Mouse (Mus musculus) G1E (cell line): ENCODE measurements around the gene Tmcc3. TPM values are rescaled to one million over a fixed set of nuclear protein-coding genes. Genes with fewer than 3 reads are reported as not detected.
A peak's percentile ranks its signal among the peaks of the same experiment; 100 is the strongest.
"Not testable (repeated sequence)": the region's sequence is repeated elsewhere in the genome, so short reads cannot be mapped to it uniquely, and the experiment has no call there.

Source experiments
- ATAC-seq: 2 replicates; pipeline ENCODE4 v1.8.0; 2016; ENCODE audit warnings: mild to moderate bottlenecking; ENCODE audit not compliant: insufficient number of reproducible peaks, poor library complexity, low FRiP score, severe bottlenecking; ENCODE audit errors: extremely low read depth
- DNase-seq: peaks from one replicate; pipeline ENCODE4 v3.0.0; 2012; ENCODE audit warnings: low spot score
- H3K27me3 ChIP-seq: 2 replicates; pipeline ENCODE4 v1.6.1; 2012; ENCODE audit warnings: mild to moderate bottlenecking, low read length, inconsistent platforms; ENCODE audit not compliant: insufficient read depth
- H3K36me3 ChIP-seq: replicated peaks from 2 replicates; pipeline ENCODE3; 2012; ENCODE audit warnings: mild to moderate bottlenecking, inconsistent platforms
- H3K4me1 ChIP-seq: 2 replicates; pipeline ENCODE4 v1.6.1; 2012; ENCODE audit warnings: low read depth, low read length, inconsistent platforms, mixed read lengths; ENCODE audit not compliant: insufficient read depth
- H3K4me3 ChIP-seq: 2 replicates; pipeline ENCODE4 v1.5.1; 2012; ENCODE audit warnings: low read depth, mild to moderate bottlenecking, inconsistent platforms, low read length, moderate library complexity, mixed read lengths
- H3K9me3 ChIP-seq: replicated peaks from 2 replicates; pipeline ENCODE4 v1.6.1; 2012; ENCODE audit warnings: inconsistent platforms
- CTCF ChIP-seq: IDR thresholded peaks from 2 replicates; pipeline ENCODE4 v1.5.1; 2012; ENCODE audit warnings: low read depth, low read length, inconsistent platforms, mixed read lengths
- GATA1 ChIP-seq: IDR thresholded peaks from 2 replicates; pipeline ENCODE4 v1.6.1; 2012; ENCODE audit warnings: borderline replicate concordance, low read length, inconsistent platforms, mixed read lengths
- GATA2 ChIP-seq: IDR thresholded peaks from 2 replicates; pipeline ENCODE4 v1.6.1; 2012; ENCODE audit warnings: low read depth, low read length, inconsistent platforms, borderline replicate concordance
- POLR2AphosphoS5 ChIP-seq: IDR thresholded peaks from 2 replicates; pipeline ENCODE4 v1.6.1; 2012; ENCODE audit warnings: low read depth, low read length, inconsistent platforms; ENCODE audit not compliant: insufficient replicate concordance
- TAL1 ChIP-seq: conservative IDR thresholded peaks from 2 replicates; pipeline ENCODE4 v1.6.1; 2012; ENCODE audit warnings: low read depth, low read length, inconsistent platforms, mixed read lengths
- polyA plus RNA-seq: library from polyadenylated mRNA; stranded (reverse); fragments of >175 nt; gene quantifications from 2 replicates; pipeline ENCODE4 v1.2.3, GENCODE M21; 2012
- total RNA-seq, 2 experiments: library from RNA; stranded (forward) in 1 of 2; stranded (reverse) in 1 of 2; fragments of 200-1000 nt in 1 of 2; fragments of >200 nt in 1 of 2; fragmentation: Nextera tagmentation in 1 of 2; gene quantifications; 2 replicates each; pipeline ENCODE4 v1.2.3; 2014 to 2017

Gene Tmcc3
- total and polyA plus RNA-seq, 3 experiments: 3.3 to 15.6 (median 8.1) TPM

- Histone ChIP-seq H3K36me3 (peaks cover 10% of the 10 kb centered on the region), H3K4me3 (no peak overlapping the region), H3K27me3 (no peaks in the 10 kb centered on the region), H3K4me1 (peaks cover 93% of the 10 kb centered on the region), H3K9me3 (no peaks in the 10 kb centered on the region)
- TF ChIP-seq GATA1 (no peak), TAL1 (no peak), POLR2AphosphoS5 (no peak), GATA2 (no peak), CTCF (no peak)
- DNase-seq (no peak), ATAC-seq (no peak)
These were observed 214.0 kb downstream of the Tmcc3 start for GRCm38 (mm10) chr10:94525784-94526183.

- Histone ChIP-seq H3K9me3 (no peaks in the 10 kb centered on the region), H3K4me3 (peak overlapping the region; percentile 58; the same call in 1 of the 2 replicates), H3K27me3 (no peaks in the 10 kb centered on the region), H3K4me1 (peaks cover 89% of the 10 kb centered on the region), H3K36me3 (peaks cover 13% of the 10 kb centered on the region)
- DNase-seq (no peak), ATAC-seq (no peak)
- TF ChIP-seq GATA1: no peak
- no peak for TF ChIP-seq POLR2AphosphoS5
- no peak for TF ChIP-seq TAL1
- TF ChIP-seq CTCF: no peak
- TF ChIP-seq GATA2: no peak
These were observed 215.1 kb downstream of the Tmcc3 start for GRCm38 (mm10) chr10:94526834-94527233.

GRCm38 (mm10) chr10:94527248-94527647 lies 215.5 kb downstream of the Tmcc3 start:
- Histone ChIP-seq H3K27me3 (no peaks in the 10 kb centered on the region), H3K4me3 (peak overlapping the region; percentile 58; the same call in 1 of the 2 replicates), H3K36me3 (peaks cover 15% of the 10 kb centered on the region), H3K4me1 (peaks cover 86% of the 10 kb centered on the region), H3K9me3 (no peaks in the 10 kb centered on the region)
- ATAC-seq: peak; percentile 89
- TF ChIP-seq GATA1 (no peak), TAL1 (peak; percentile 63)
- peak; percentile 60 for DNase-seq

- ATAC-seq: no peak
- no peak for DNase-seq
- peaks cover 74% of the 10 kb centered on the region for H3K4me1 ChIP-seq
- TF ChIP-seq CTCF (no peak), TAL1 (no peak), POLR2AphosphoS5 (no peak), GATA1 (no peak), GATA2 (no peak)
- H3K4me3 ChIP-seq: no peak overlapping the region
- H3K9me3 ChIP-seq: no peaks in the 10 kb centered on the region
- no peaks in the 10 kb centered on the region for H3K27me3 ChIP-seq
- H3K36me3 ChIP-seq: peaks cover 12% of the 10 kb centered on the region
These were observed 218.3 kb downstream of the Tmcc3 start for GRCm38 (mm10) chr10:94530079-94530478.

- H3K9me3 ChIP-seq: no peaks in the 10 kb centered on the region
- H3K4me1 ChIP-seq: peaks cover 60% of the 10 kb centered on the region
- H3K36me3 ChIP-seq: peaks cover 19% of the 10 kb centered on the region
- no peak overlapping the region for H3K4me3 ChIP-seq
- no peak for TF ChIP-seq GATA2
- no peak for TF ChIP-seq CTCF
- no peak for TF ChIP-seq GATA1
- no peak for TF ChIP-seq POLR2AphosphoS5
- TF ChIP-seq TAL1: no peak
- H3K27me3 ChIP-seq: no peaks in the 10 kb centered on the region
- DNase-seq: no peak
- ATAC-seq: no peak
These were observed 219.7 kb downstream of the Tmcc3 start for GRCm38 (mm10) chr10:94531482-94531881.

GRCm38 (mm10) chr10:94533081-94533724 lies 221.5 kb downstream of the Tmcc3 start:
- Histone ChIP-seq H3K4me3 (no peak overlapping the region), H3K9me3 (no peaks in the 10 kb centered on the region), H3K36me3 (peaks cover 25% of the 10 kb centered on the region), H3K4me1 (peaks cover 43% of the 10 kb centered on the region), H3K27me3 (no peaks in the 10 kb centered on the region)
- ATAC-seq (no peak), DNase-seq (no peak)
- TF ChIP-seq CTCF: no peak
- no peak for TF ChIP-seq POLR2AphosphoS5
- TF ChIP-seq GATA1: no peak
- no peak for TF ChIP-seq TAL1
- TF ChIP-seq GATA2: no peak

GRCm38 (mm10) chr10:94538623-94539022 lies 226.9 kb downstream of the Tmcc3 start:
- not testable (repeated sequence) for H3K4me3 ChIP-seq, DNase-seq, H3K4me1 ChIP-seq, H3K27me3 ChIP-seq, ATAC-seq, H3K9me3 ChIP-seq
- peaks cover 40% of the 10 kb centered on the region for H3K36me3 ChIP-seq
